ENCODE assay signal across 8 mouse cellular contexts in the genomic region with DNA sequence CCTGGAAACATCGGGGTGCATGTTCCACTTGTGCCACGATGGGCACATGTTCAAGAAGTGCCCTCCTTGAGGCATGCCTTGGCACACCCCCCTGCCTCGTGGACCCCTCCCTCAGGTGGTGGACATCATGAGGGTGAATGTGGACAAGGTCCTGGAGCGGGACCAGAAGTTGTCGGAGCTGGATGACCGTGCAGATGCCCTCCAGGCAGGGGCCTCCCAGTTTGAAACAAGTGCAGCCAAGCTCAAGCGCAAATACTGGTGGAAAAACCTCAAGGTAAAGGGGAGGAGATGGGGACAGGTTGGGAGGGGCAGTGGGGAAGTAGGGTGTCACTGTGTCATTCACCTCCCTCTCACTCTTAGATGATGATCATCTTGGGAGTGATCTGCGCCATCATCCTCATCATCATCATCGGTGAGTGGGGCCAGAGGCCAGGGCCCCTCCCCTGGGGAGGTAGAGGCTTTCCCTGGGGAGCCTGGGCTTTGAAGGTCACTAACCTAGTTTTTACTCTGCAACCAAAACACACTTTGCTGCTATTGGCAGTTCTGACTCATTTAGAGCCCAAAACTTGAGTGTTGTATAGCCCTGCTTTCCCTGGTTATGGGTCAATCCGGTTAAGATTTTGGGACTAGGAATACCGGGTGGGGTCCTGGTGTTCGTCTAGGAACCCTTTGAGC. TPM values are rescaled to one million over a fixed set of nuclear protein-coding genes. Genes with fewer than 3 reads are reported as not detected.
DNase-seq lines count a peak whose midpoint lies in the region; ATAC-seq and TF ChIP-seq lines count a peak whose summit lies in the region.

No protein-coding gene starts in this region.

- H3K79me3 ChIP-seq in C2C12 (ENCODE audit: low read depth) = peaks cover 18% of the 10 kb centered on the region

- no peaks in the 10 kb centered on the region for H3K27me3 ChIP-seq in cerebellum, adult 2 months (ENCODE audit: control insufficient read depth, insufficient read depth, low read length)
- H3K27me3 ChIP-seq in C2C12 (ENCODE audit: control insufficient read depth, insufficient read depth, insufficient read length) = no peaks in the 10 kb centered on the region
- H3K27me3 ChIP-seq in embryonic facial prominence, embryonic 15.5 days = no peaks in the 10 kb centered on the region
- no peaks in the 10 kb centered on the region for H3K27me3 ChIP-seq in intestine, postnatal 0 days (replicated peaks; ENCODE audit: control insufficient read depth, insufficient read depth, low read length)
- no peaks in the 10 kb centered on the region for H3K27me3 ChIP-seq in neural tube, embryonic 12.5 days (replicated peaks)

- peak overlapping the region; percentile 100 for H3K9ac ChIP-seq in embryonic facial prominence, embryonic 15.5 days
- H3K9ac ChIP-seq in intestine, postnatal 0 days (ENCODE audit: low read depth, low read length) = peak overlapping the region; percentile 99
- H3K9ac ChIP-seq in neural tube, embryonic 12.5 days = peak overlapping the region; percentile 100

- 30% methylated on average over 12 of the region's 12 CpGs for WGBS in cerebellum, adult 2 months
- WGBS in embryonic facial prominence, embryonic 15.5 days = 76% methylated on average over 12 of the region's 12 CpGs
- WGBS in intestine, postnatal 0 days = 79% methylated on average over 12 of the region's 12 CpGs
- WGBS in neural tube, embryonic 12.5 days = 91% methylated on average over 12 of the region's 12 CpGs

- H3K36me3 ChIP-seq in C2C12 (ENCODE audit: control insufficient read depth, insufficient read depth) = peaks cover 22% of the 10 kb centered on the region
- peaks cover 32% of the 10 kb centered on the region for H3K36me3 ChIP-seq in embryonic facial prominence, embryonic 15.5 days
- peaks cover 19% of the 10 kb centered on the region; the same call in 1 of the 2 replicates for H3K36me3 ChIP-seq in intestine, postnatal 0 days (ENCODE audit: control insufficient read depth, insufficient read depth)
- H3K36me3 ChIP-seq in neural tube, embryonic 12.5 days = peaks cover 17% of the 10 kb centered on the region

- H3K4me2 ChIP-seq in embryonic facial prominence, embryonic 15.5 days (replicated peaks) = peak overlapping the region; percentile 86
- peak overlapping the region; percentile 82 for H3K4me2 ChIP-seq in intestine, postnatal 0 days (replicated peaks; ENCODE audit: low read depth)
- H3K4me2 ChIP-seq in neural tube, embryonic 12.5 days (replicated peaks) = peak overlapping the region; percentile 96

- TF ChIP-seq CTCF in cerebellum, adult 2 months (IDR thresholded peaks at IDR 0.05; ENCODE audit: borderline replicate concordance, insufficient read depth, low read depth, low read length) = no peak
- no peak for TF ChIP-seq CTCF in C2C12 (IDR thresholded peaks at IDR 0.05; ENCODE audit: control insufficient read depth, insufficient read depth, insufficient read length)
- no peak for TF ChIP-seq CTCF in intestine, postnatal 0 days (IDR thresholded peaks at IDR 0.05; ENCODE audit: low read depth)

- peaks cover 10% of the 10 kb centered on the region for H3K4me1 ChIP-seq in cerebellum, adult 2 months (ENCODE audit: control insufficient read depth, insufficient read depth, low read length)
- H3K4me1 ChIP-seq in embryonic facial prominence, embryonic 15.5 days = peaks cover 44% of the 10 kb centered on the region
- H3K4me1 ChIP-seq in intestine, postnatal 0 days (replicated peaks; ENCODE audit: control insufficient read depth, insufficient read depth, low read length) = peaks cover 10% of the 10 kb centered on the region; the same call in 1 of the 2 replicates
- peaks cover 34% of the 10 kb centered on the region for H3K4me1 ChIP-seq in neural tube, embryonic 12.5 days

- H3K4me3 ChIP-seq in cerebellum, adult 2 months (replicated peaks; ENCODE audit: insufficient read depth, low read depth, low read length) = peak overlapping the region; percentile 96
- peak overlapping the region; percentile 97 for H3K4me3 ChIP-seq in C2C12 (ENCODE audit: insufficient read depth, poor library complexity, severe bottlenecking)
- peak overlapping the region; percentile 96 for H3K4me3 ChIP-seq in embryonic facial prominence, embryonic 15.5 days (replicated peaks)
- peak overlapping the region; percentile 100 for H3K4me3 ChIP-seq in intestine, postnatal 0 days (ENCODE audit: low read depth, low read length)
- H3K4me3 ChIP-seq in neural tube, embryonic 12.5 days = peak overlapping the region; percentile 97

- ATAC-seq in embryonic facial prominence, embryonic 15.5 days (ENCODE audit: insufficient number of reproducible peaks, low FRiP score, low TSS enrichment, low read depth) = no peak
- no peak for ATAC-seq in intestine, postnatal 0 days
- ATAC-seq in neural tube, embryonic 12.5 days (ENCODE audit: low FRiP score, low read depth) = no peak

- peak; percentile 50 to 54 for DNase-seq in cerebellum, adult 2 months
- no peak for DNase-seq in cerebellum, postnatal 36 days
- DNase-seq in embryo, embryonic 11 days = no peak
- DNase-seq in layer of hippocampus, postnatal 14 days (ENCODE audit: low spot score in 2 of 2) = no peak

- H3K27ac ChIP-seq in cerebellum, adult 2 months (ENCODE audit: insufficient read depth, low read length) = peak overlapping the region; percentile 99
- H3K27ac ChIP-seq in embryonic facial prominence, embryonic 15.5 days (replicated peaks) = peak overlapping the region; percentile 93
- H3K27ac ChIP-seq in intestine, postnatal 0 days (ENCODE audit: low read depth, low read length) = no peak overlapping the region
- H3K27ac ChIP-seq in neural tube, embryonic 12.5 days = no peak overlapping the region

- H3K79me2 ChIP-seq in C2C12 (ENCODE audit: control insufficient read depth, insufficient read depth) = peaks cover 36% of the 10 kb centered on the region

- no peak for TF ChIP-seq POLR2A in cerebellum, adult 2 months (IDR thresholded peaks at IDR 0.05; ENCODE audit: borderline replicate concordance, insufficient read depth, low read length)

- no peaks in the 10 kb centered on the region for H3K9me3 ChIP-seq in embryonic facial prominence, embryonic 15.5 days (replicated peaks)
- no peaks in the 10 kb centered on the region for H3K9me3 ChIP-seq in intestine, postnatal 0 days (ENCODE audit: control insufficient read depth)
- H3K9me3 ChIP-seq in neural tube, embryonic 12.5 days = no peaks in the 10 kb centered on the region

- H3ac ChIP-seq in C2C12 (ENCODE audit: control insufficient read depth, insufficient read length, low read depth) = peak overlapping the region; percentile 95

TF ChIP-seq in C2C12, 6 proteins besides CTCF, POLR2A, EP300 and RAD21:
- TF ChIP-seq FOSL1 (IDR thresholded peaks at IDR 0.05; ENCODE audit: insufficient read depth, low read length, poor library complexity, severe bottlenecking) (no peak), USF1 (IDR thresholded peaks at IDR 0.05; ENCODE audit: low read depth) (no peak), MAX (IDR thresholded peaks at IDR 0.05) (no peak), MYOG (IDR thresholded peaks at IDR 0.05; ENCODE audit: control insufficient read depth, extremely low read depth, insufficient read length) (no peak), MYOD1 (IDR thresholded peaks at IDR 0.05; ENCODE audit: control insufficient read depth, insufficient read length, low read depth) (no peak), CEBPB (IDR thresholded peaks at IDR 0.05; ENCODE audit: low read depth) (no peak)

RNA-seq across cellular contexts. Expression of gene Vamp2, which starts 1.5 kb away (rescaled TPM):
- polyA plus RNA-seq in cerebellum, adult 2 months (2012; rRNA removed) = 672 and 700 TPM in 2 replicates
- 20.9 TPM for polyA plus RNA-seq in C2C12 (2012; fragmentation: generic; extraction: Trizol)
- polyA plus RNA-seq in embryonic facial prominence, embryonic 15.5 days (2015; fragmentation: Nextera tagmentation; extraction: Ambion mirVana) = 111 and 149 TPM in 2 replicates
- 45.3 and 50.3 TPM in 2 replicates for polyA plus RNA-seq in intestine, postnatal 0 days (2015; fragmentation: Nextera tagmentation; extraction: Ambion mirVana)
- 149 and 174 TPM in 2 replicates for polyA plus RNA-seq in neural tube, embryonic 12.5 days (2016; fragmentation: Nextera tagmentation; extraction: Ambion mirVana)
- 1,000 to 10,000 TPM; 1,073 to 1,118 TPM for total RNA-seq in layer of hippocampus, postnatal 14 days (2021)

RNA-seq across cellular contexts. Expression of gene Per1, which starts 5.3 kb away (rescaled TPM):
- polyA plus RNA-seq in cerebellum, adult 2 months (2012; rRNA removed) = 34.4 and 37.2 TPM in 2 replicates
- polyA plus RNA-seq in C2C12 (2012; fragmentation: generic; extraction: Trizol) = 4.5 TPM
- 29.6 and 34.4 TPM in 2 replicates for polyA plus RNA-seq in embryonic facial prominence, embryonic 15.5 days (2015; fragmentation: Nextera tagmentation; extraction: Ambion mirVana)
- 7.2 and 11.3 TPM in 2 replicates for polyA plus RNA-seq in intestine, postnatal 0 days (2015; fragmentation: Nextera tagmentation; extraction: Ambion mirVana)
- 7.4 and 9.0 TPM in 2 replicates for polyA plus RNA-seq in neural tube, embryonic 12.5 days (2016; fragmentation: Nextera tagmentation; extraction: Ambion mirVana)
- total RNA-seq in layer of hippocampus, postnatal 14 days (2021) = 10 to 100 TPM; 84.4 to 86.8 TPM

RNA-seq across cellular contexts. Expression of gene Tmem107, which starts 19.1 kb away (rescaled TPM):
- 13.4 and 15.8 TPM in 2 replicates for polyA plus RNA-seq in cerebellum, adult 2 months (2012; rRNA removed)
- 41.9 TPM for polyA plus RNA-seq in C2C12 (2012; fragmentation: generic; extraction: Trizol)
- polyA plus RNA-seq in embryonic facial prominence, embryonic 15.5 days (2015; fragmentation: Nextera tagmentation; extraction: Ambion mirVana) = 102 and 137 TPM in 2 replicates
- polyA plus RNA-seq in intestine, postnatal 0 days (2015; fragmentation: Nextera tagmentation; extraction: Ambion mirVana) = 14.5 TPM in 2 replicates
- polyA plus RNA-seq in neural tube, embryonic 12.5 days (2016; fragmentation: Nextera tagmentation; extraction: Ambion mirVana) = 36.1 and 39.8 TPM in 2 replicates
- total RNA-seq in layer of hippocampus, postnatal 14 days (2021) = 10 to 100 TPM; 13.5 to 13.7 TPM

RNA-seq across cellular contexts. Expression of gene Borcs6, which starts 30.2 kb away (rescaled TPM):
- 34.9 and 36.7 TPM in 2 replicates for polyA plus RNA-seq in cerebellum, adult 2 months (2012; rRNA removed)
- 14.3 TPM for polyA plus RNA-seq in C2C12 (2012; fragmentation: generic; extraction: Trizol)
- 14.9 and 15.7 TPM in 2 replicates for polyA plus RNA-seq in embryonic facial prominence, embryonic 15.5 days (2015; fragmentation: Nextera tagmentation; extraction: Ambion mirVana)
- polyA plus RNA-seq in intestine, postnatal 0 days (2015; fragmentation: Nextera tagmentation; extraction: Ambion mirVana) = 13.4 and 13.8 TPM in 2 replicates
- polyA plus RNA-seq in neural tube, embryonic 12.5 days (2016; fragmentation: Nextera tagmentation; extraction: Ambion mirVana) = 17.9 and 18.9 TPM in 2 replicates
- 10 to 100 TPM; 25.2 to 26.4 TPM for total RNA-seq in layer of hippocampus, postnatal 14 days (2021)

RNA-seq across cellular contexts. Expression of gene Hes7, which starts 30.5 kb away (rescaled TPM):
- polyA plus RNA-seq in cerebellum, adult 2 months (2012; rRNA removed) = 0.44 and 0.59 TPM in 2 replicates
- 0.06 TPM for polyA plus RNA-seq in C2C12 (2012; fragmentation: generic; extraction: Trizol)
- 0.55 and 0.64 TPM in 2 replicates for polyA plus RNA-seq in embryonic facial prominence, embryonic 15.5 days (2015; fragmentation: Nextera tagmentation; extraction: Ambion mirVana)
- polyA plus RNA-seq in intestine, postnatal 0 days (2015; fragmentation: Nextera tagmentation; extraction: Ambion mirVana) = 0.21 and 0.37 TPM in 2 replicates
- polyA plus RNA-seq in neural tube, embryonic 12.5 days (2016; fragmentation: Nextera tagmentation; extraction: Ambion mirVana) = 0.28 TPM in 2 replicates
- total RNA-seq in layer of hippocampus, postnatal 14 days (2021) = under 1 TPM; 0.46 to 0.62 TPM

Comparison
In these comparisons a context has a peak if more than half of its experiments do, and no peak if none do; other contexts are left out.
1. DNase-seq: peak in cerebellum, adult 2 months (2 of 2); none in cerebellum, postnatal 36 days (0 of 2), embryo, embryonic 11 days (single experiment) and layer of hippocampus, postnatal 14 days (0 of 2).
2. H3K27ac ChIP-seq: peak in cerebellum, adult 2 months (single experiment) and embryonic facial prominence, embryonic 15.5 days (single experiment); none in intestine, postnatal 0 days (single experiment) and neural tube, embryonic 12.5 days (single experiment).
3. Peak in every context shown above with its lines, with median percentiles within 50 percentile points of each other: H3K4me3 ChIP-seq, H3K4me2 ChIP-seq and H3K9ac ChIP-seq.